Mouse (Mus musculus) CH12.LX (cell line): ENCODE measurements around the gene Dtnb.

ENCODE experiments used
- CHD2 ChIP-seq: IDR thresholded peaks from 2 replicates; pipeline ENCODE4 v1.6.1; 2011; ENCODE audit warnings: low read length, improper control_type of control experiment
- CTCF ChIP-seq, 2 experiments: IDR thresholded peaks in 1 of 2; conservative IDR thresholded peaks in 1 of 2; 2 replicates each; pipeline ENCODE4 v1.5.1; 2011 to 2012; ENCODE audit warnings: low read depth in 2 of 2, low read length in 2 of 2, improper control_type of control experiment in 1 of 2, inconsistent platforms in 1 of 2, mild to moderate bottlenecking in 1 of 2, moderate library complexity in 1 of 2
- E2F4 ChIP-seq: IDR thresholded peaks from 2 replicates; pipeline ENCODE4 v1.6.1; 2011; ENCODE audit warnings: low read depth, low read length, improper control_type of control experiment; ENCODE audit not compliant: insufficient replicate concordance
- ELF1 ChIP-seq: IDR thresholded peaks from 2 replicates; pipeline ENCODE4 v1.6.1; 2014; ENCODE audit warnings: low read depth, mild to moderate bottlenecking, inconsistent platforms, low read length, improper control_type of control experiment
- ETS1 ChIP-seq: conservative IDR thresholded peaks from 2 replicates; pipeline ENCODE4 v1.6.1; 2012; ENCODE audit warnings: low read depth, mild to moderate bottlenecking, inconsistent platforms, low read length, improper control_type of control experiment, moderate library complexity
- KAT2A ChIP-seq: IDR thresholded peaks from 2 replicates; pipeline ENCODE4 v1.6.1; 2012; ENCODE audit warnings: low read length, improper control_type of control experiment, inconsistent platforms; ENCODE audit not compliant: insufficient replicate concordance
- MAFK ChIP-seq: IDR thresholded peaks from 2 replicates; pipeline ENCODE4 v1.6.1; 2011; ENCODE audit warnings: low read length, improper control_type of control experiment; ENCODE audit not compliant: insufficient replicate concordance
- MAX ChIP-seq: IDR thresholded peaks from 2 replicates; pipeline ENCODE4 v1.6.1; 2011; ENCODE audit warnings: low read length, improper control_type of control experiment
- POLR2A ChIP-seq: IDR thresholded peaks from 2 replicates; pipeline ENCODE4 v1.6.1; 2011; ENCODE audit warnings: low read depth, mild to moderate bottlenecking, improper control_type of control experiment, low read length
- POLR2AphosphoS2 ChIP-seq: IDR thresholded peaks from 2 replicates; pipeline ENCODE4 v1.6.1; 2011; ENCODE audit warnings: low read depth, low read length, improper control_type of control experiment
- RAD21 ChIP-seq: IDR thresholded peaks from 2 replicates; pipeline ENCODE4 v1.6.1; 2011; ENCODE audit warnings: low read depth, mild to moderate bottlenecking, low read length, improper control_type of control experiment, moderate library complexity
- SMC3 ChIP-seq: IDR thresholded peaks from 2 replicates; pipeline ENCODE4 v1.6.1; 2011; ENCODE audit warnings: low read depth, low read length, improper control_type of control experiment
- ZKSCAN1 ChIP-seq: IDR thresholded peaks from 2 replicates; pipeline ENCODE4 v1.6.1; 2012; ENCODE audit warnings: low read depth, inconsistent platforms, low read length, improper control_type of control experiment, borderline replicate concordance

GRCm38 (mm10) chr12:3657234-3657633 is 85.1 kb downstream of the Dtnb start:
- TF ChIP-seq MAFK (no peak), CTCF (conservative IDR thresholded peaks at IDR 0.05 in 1 of 2, IDR thresholded peaks at IDR 0.05 in 1 of 2; ENCODE audit: low read depth in 2 of 2, low read length in 2 of 2) (no peak), SMC3 (no peak), CHD2 (no peak), ELF1 (no peak), POLR2AphosphoS2 (no peak), E2F4 (no peak), ETS1 (no peak), RAD21 (no peak), KAT2A (no peak), MAX (no peak), POLR2A (no peak), ZKSCAN1 (no peak)
